ENCODE assay signal across 17 mouse cellular contexts in genomic region chr19:34167896-34168661, GRCm38 (mm10). TPM values are rescaled to one million over a fixed set of nuclear protein-coding genes. Genes with fewer than 3 reads are reported as not detected.
DNase-seq lines count a peak whose midpoint lies in the region; ATAC-seq and TF ChIP-seq lines count a peak whose summit lies in the region.
"Had no signal": no experiment of that assay in that cellular context is flagged by ENCODE, and none has a peak within 500 bp of the region (broad histone marks: within the 10 kb centered on the region; RNA-seq: fewer than 3 reads in every experiment).

No protein-coding gene starts in this region.

- H3K9ac ChIP-seq in midbrain, embryonic 11.5 days (ENCODE audit: low read length) = no peak overlapping the region
- H3K9ac ChIP-seq in midbrain, postnatal 0 days (replicated peaks; ENCODE audit: low read length, poor library complexity, severe bottlenecking) = no peak overlapping the region
- H3K9ac ChIP-seq: forebrain, postnatal 0 days; intestine, embryonic 15.5 days; liver, embryonic 13.5 days had no signal

- WGBS in midbrain, embryonic 11.5 days = 23% methylated on average over 7 of the region's 7 CpGs
- WGBS in midbrain, postnatal 0 days = 21% methylated on average over 7 of the region's 7 CpGs
- WGBS in limb, embryonic 10.5 days = 57% methylated on average over 7 of the region's 7 CpGs

- H3K36me3 ChIP-seq in midbrain, embryonic 11.5 days (ENCODE audit: control insufficient read depth, insufficient read depth, low read length) = no peaks in the 10 kb centered on the region
- no peaks in the 10 kb centered on the region for H3K36me3 ChIP-seq in midbrain, postnatal 0 days (ENCODE audit: insufficient read depth, low read length)
- no peaks in the 10 kb centered on the region for H3K36me3 ChIP-seq in limb, embryonic 10.5 days
- H3K36me3 ChIP-seq: intestine, embryonic 15.5 days; liver, embryonic 13.5 days had no signal

- peak; percentile 14 for DNase-seq in embryo, embryonic 10.5 days (ENCODE audit: low spot score)
- no peak for DNase-seq in embryo, embryonic 10 days (ENCODE audit: low spot score)
- DNase-seq in midbrain, embryonic 11.5 days (ENCODE audit: low spot score, missing footprints) = peak; percentile 89
- no peak for DNase-seq in midbrain, postnatal 0 days (ENCODE audit: low spot score)
- no peak for DNase-seq in limb, embryonic 10.5 days (ENCODE audit: low spot score)
- DNase-seq in thymus, postnatal 14 days = peak; percentile 61
- DNase-seq in cerebellum, postnatal 10 days = no peak
- DNase-seq: cerebellum, postnatal 36 days; forebrain, postnatal 0 days; gastrocnemius, postnatal 25 days; heart, postnatal 4 days; liver, embryonic 13.5 days; lung, postnatal 4 days had no signal

- no peak overlapping the region for H3K4me3 ChIP-seq in midbrain, embryonic 11.5 days (ENCODE audit: low read depth, low read length)
- H3K4me3 ChIP-seq in midbrain, postnatal 0 days (ENCODE audit: low read depth, low read length) = no peak overlapping the region
- H3K4me3 ChIP-seq in limb, embryonic 10.5 days = no peak overlapping the region
- H3K4me3 ChIP-seq: intestine, embryonic 15.5 days; layer of hippocampus, adult 2 months; liver, embryonic 13.5 days had no signal

- no peak for ATAC-seq in midbrain, embryonic 11.5 days (ENCODE audit: low FRiP score)
- ATAC-seq in midbrain, postnatal 0 days (ENCODE audit: low FRiP score) = no peak
- ATAC-seq in monocyte, adult 5-6 weeks (replicated peaks; ENCODE audit: insufficient number of reproducible peaks, low FRiP score, low TSS enrichment, poor library complexity, severe bottlenecking) = no peak
- ATAC-seq: forebrain, postnatal 0 days; intestine, embryonic 15.5 days had no signal

- no peak for TF ChIP-seq CTCF in midbrain, postnatal 0 days (IDR thresholded peaks at IDR 0.05)

- H3K4me1 ChIP-seq in midbrain, embryonic 11.5 days (ENCODE audit: control insufficient read depth, insufficient read depth, low read length) = no peaks in the 10 kb centered on the region
- no peaks in the 10 kb centered on the region for H3K4me1 ChIP-seq in midbrain, postnatal 0 days (ENCODE audit: insufficient read depth, low read length)
- H3K4me1 ChIP-seq in limb, embryonic 10.5 days = peaks cover 8% of the 10 kb centered on the region
- H3K4me1 ChIP-seq: intestine, embryonic 15.5 days; liver, embryonic 13.5 days had no signal

- no peak overlapping the region for H3K27ac ChIP-seq in midbrain, embryonic 11.5 days (ENCODE audit: low read depth, low read length)
- H3K27ac ChIP-seq in midbrain, postnatal 0 days (ENCODE audit: low read depth, low read length) = no peak overlapping the region
- peak overlapping the region; percentile 58; the same call in 1 of the 2 replicates for H3K27ac ChIP-seq in limb, embryonic 10.5 days
- H3K27ac ChIP-seq: intestine, embryonic 15.5 days; layer of hippocampus, adult 2 months; liver, embryonic 13.5 days; stomach, postnatal 0 days had no signal

- H3K9me3 ChIP-seq in midbrain, embryonic 11.5 days (ENCODE audit: control insufficient read depth, low read length) = no peaks in the 10 kb centered on the region
- H3K9me3 ChIP-seq in midbrain, postnatal 0 days (ENCODE audit: low read length) = no peaks in the 10 kb centered on the region
- no peaks in the 10 kb centered on the region for H3K9me3 ChIP-seq in limb, embryonic 10.5 days (replicated peaks)
- H3K9me3 ChIP-seq: intestine, embryonic 15.5 days; liver, embryonic 13.5 days had no signal

- H3K4me2 ChIP-seq in midbrain, embryonic 11.5 days = no peak overlapping the region
- H3K4me2 ChIP-seq in midbrain, postnatal 0 days (ENCODE audit: low read depth, low read length, poor library complexity, severe bottlenecking) = no peak overlapping the region
- H3K4me2 ChIP-seq: intestine, embryonic 15.5 days; liver, embryonic 13.5 days had no signal

- H3K27me3 ChIP-seq in midbrain, embryonic 11.5 days (ENCODE audit: control insufficient read depth, insufficient read depth, low read length) = peaks cover 29% of the 10 kb centered on the region
- H3K27me3 ChIP-seq in midbrain, postnatal 0 days (ENCODE audit: insufficient read depth, low read length) = no peaks in the 10 kb centered on the region
- no peaks in the 10 kb centered on the region for H3K27me3 ChIP-seq in limb, embryonic 10.5 days (ENCODE audit: low read depth, poor library complexity, severe bottlenecking)
- H3K27me3 ChIP-seq: intestine, embryonic 15.5 days; liver, embryonic 13.5 days had no signal

RNA-seq across cellular contexts. Expression of gene Ankrd22, which starts 2.2 kb away (rescaled TPM):
- not detected in 2 replicates for polyA plus RNA-seq in midbrain, embryonic 11.5 days (2014; fragmentation: Nextera tagmentation; extraction: Ambion mirVana)
- total RNA-seq in midbrain, postnatal 0 days (2014; rRNA removed) = not detected in 2 replicates
- polyA plus RNA-seq in midbrain, postnatal 0 days (2015; fragmentation: Nextera tagmentation; extraction: Ambion mirVana) = not detected in 2 replicates
- 0.09 and 0.10 TPM in 2 replicates for polyA plus RNA-seq in limb, embryonic 10.5 days (2016; fragmentation: Nextera tagmentation; extraction: Ambion mirVana)
- not detected in 3 replicates for total RNA-seq in monocyte, adult 5-6 weeks (2017)
- total RNA-seq: forebrain, postnatal 0 days; gastrocnemius, postnatal 25 days; heart, postnatal 4 days; layer of hippocampus, adult 2 months had no signal
- polyA plus RNA-seq: forebrain, postnatal 0 days had no signal

RNA-seq across cellular contexts. Expression of gene Stambpl1, which starts 23.9 kb away (rescaled TPM):
- polyA plus RNA-seq in midbrain, embryonic 11.5 days (2014; fragmentation: Nextera tagmentation; extraction: Ambion mirVana) = 1.6 and 1.9 TPM in 2 replicates
- 25.5 and 31.4 TPM in 2 replicates for total RNA-seq in midbrain, postnatal 0 days (2014; rRNA removed)
- polyA plus RNA-seq in midbrain, postnatal 0 days (2015; fragmentation: Nextera tagmentation; extraction: Ambion mirVana) = 19.3 and 22.2 TPM in 2 replicates
- polyA plus RNA-seq in limb, embryonic 10.5 days (2016; fragmentation: Nextera tagmentation; extraction: Ambion mirVana) = 13.8 and 15.7 TPM in 2 replicates
- total RNA-seq in monocyte, adult 5-6 weeks (2017) = 9.1 to 16.7 TPM (median 14.9 TPM) in 3 replicates

Comparison
In these comparisons a context has a peak if more than half of its experiments do, and no peak if none do; other contexts are left out.
1. DNase-seq: peak in embryo, embryonic 10.5 days (single experiment), midbrain, embryonic 11.5 days (single experiment) and thymus, postnatal 14 days (single experiment); none in embryo, embryonic 10 days (single experiment), midbrain, postnatal 0 days (single experiment), limb, embryonic 10.5 days (single experiment) and cerebellum, postnatal 10 days (0 of 2).